Mouse (Mus musculus) small intestine, adult 2 months (tissue): Measurements from ENCODE around the gene Pgm1. TPM values are rescaled to one million over a fixed set of nuclear protein-coding genes. Genes with fewer than 3 reads are reported as not detected.

Source experiments
- H3K27ac ChIP-seq: fragments of 200-500 bp; 2 replicates; pipeline ENCODE4 v1.5.1; 2012; ENCODE audit warnings: low read depth, low read length, control low read depth, inconsistent platforms; ENCODE audit not compliant: insufficient read depth
- H3K27me3 ChIP-seq: fragments of 200-500 bp; 2 replicates; pipeline ENCODE4 v1.6.1; 2012; ENCODE audit warnings: mild to moderate bottlenecking, moderate library complexity, low read length, inconsistent platforms; ENCODE audit not compliant: control insufficient read depth, insufficient read depth
- H3K36me3 ChIP-seq: fragments of 200-500 bp; 2 replicates; pipeline ENCODE4 v1.6.1; 2012; ENCODE audit warnings: mild to moderate bottlenecking, low read length, control low read depth, inconsistent platforms; ENCODE audit not compliant: control insufficient read depth, insufficient read depth
- H3K4me1 ChIP-seq: fragments of 200-500 bp; 2 replicates; pipeline ENCODE4 v1.6.1; 2012; ENCODE audit warnings: low read length, inconsistent platforms, mixed read lengths; ENCODE audit not compliant: control insufficient read depth, insufficient read depth, insufficient read length
- H3K4me3 ChIP-seq: fragments of 200-500 bp; 2 replicates; pipeline ENCODE4 v1.5.1; 2012; ENCODE audit warnings: low read depth, mild to moderate bottlenecking, control low read depth, inconsistent platforms, low read length, moderate library complexity
- CTCF ChIP-seq: fragments of 200-500 bp; IDR thresholded peaks from 2 replicates; pipeline ENCODE4 v1.5.1; 2012; ENCODE audit warnings: low read depth, mild to moderate bottlenecking, control low read depth, inconsistent platforms, low read length, moderate library complexity, mixed read lengths; ENCODE audit not compliant: insufficient replicate concordance, insufficient read length; ENCODE audit errors: extremely low read depth
- POLR2A ChIP-seq: fragments of 200-500 bp; IDR thresholded peaks from 2 replicates; pipeline ENCODE4 v1.6.1; 2012; ENCODE audit warnings: low read depth, mild to moderate bottlenecking, control low read depth, inconsistent platforms, low read length, moderate library complexity
- WGBS: fragments of 180-500 bp; shearing (Covaris S2); methylation state at CpG from one replicate; pipeline ENCODE4 v1.1.7; 2018; 5-methylcytosine and 5-hydroxymethylcytosine counted together
- polyA plus RNA-seq: library from polyadenylated mRNA; depleted of rRNA; stranded (reverse); fragments of >200 nt; gene quantifications from 2 replicates; pipeline ENCODE4 v1.2.3, GENCODE M21; 2012

Pgm1 gene
- polyA plus RNA-seq, 1 experiment: 23.8 TPM

DNA sequence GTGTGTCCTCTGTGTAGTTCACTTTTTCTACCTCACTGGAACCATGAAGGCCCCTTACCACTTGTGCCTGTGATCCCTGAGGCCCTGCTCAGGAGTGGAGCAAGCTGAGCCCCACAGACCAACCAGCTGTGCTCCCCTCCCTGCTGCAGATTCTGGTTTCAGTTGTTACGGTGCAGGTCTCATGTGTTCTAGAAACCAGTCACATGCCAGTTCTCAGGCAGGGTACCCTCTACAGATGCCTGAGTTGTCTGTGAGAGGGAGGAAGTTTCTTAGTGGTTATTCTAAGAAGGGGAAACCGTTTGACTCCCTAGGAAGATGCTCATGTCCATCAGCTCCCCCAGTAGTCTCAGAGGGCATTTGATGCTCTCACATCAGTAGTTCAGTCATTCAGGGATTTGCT lies 15.4 kb downstream of the Pgm1 start:
- no peak overlapping the region for H3K27ac ChIP-seq
- 73% methylated on average over 2 of the region's 2 CpGs for WGBS
- H3K4me3 ChIP-seq: no peak overlapping the region
- H3K36me3 ChIP-seq: no peaks in the 10 kb centered on the region
- H3K4me1 ChIP-seq: peaks cover 5% of the 10 kb centered on the region; the same call in 1 of the 2 replicates
- no peak for TF ChIP-seq CTCF
- H3K27me3 ChIP-seq: no peaks in the 10 kb centered on the region

DNA sequence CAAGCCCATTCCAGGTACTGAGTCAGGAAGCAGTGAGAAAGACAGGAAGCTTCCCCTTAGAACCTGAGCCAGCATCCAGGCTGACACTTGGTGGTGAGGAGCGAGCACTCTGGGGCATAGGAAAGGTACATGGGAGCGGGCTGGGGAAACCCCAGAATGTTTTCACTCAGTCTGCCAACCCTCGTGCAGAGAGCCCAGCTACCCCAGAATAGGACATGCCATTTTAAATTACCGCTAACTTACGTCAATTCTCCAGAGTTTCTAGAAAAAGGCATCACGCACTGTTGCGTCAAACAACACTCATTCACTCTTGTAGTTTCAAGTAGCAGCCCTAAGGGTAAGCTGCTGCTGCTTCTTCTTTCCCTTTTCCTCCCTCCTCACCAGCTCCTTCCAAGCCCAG lies 15.8 kb downstream of the Pgm1 start:
- H3K36me3 ChIP-seq: no peaks in the 10 kb centered on the region
- H3K4me1 ChIP-seq: peaks cover 5% of the 10 kb centered on the region; the same call in 1 of the 2 replicates
- 89% methylated on average over 7 of the region's 7 CpGs for WGBS
- no peak overlapping the region for H3K27ac ChIP-seq
- H3K27me3 ChIP-seq: no peaks in the 10 kb centered on the region
- H3K4me3 ChIP-seq: no peak overlapping the region
- no peak for TF ChIP-seq CTCF
- TF ChIP-seq POLR2A: no peak

DNA sequence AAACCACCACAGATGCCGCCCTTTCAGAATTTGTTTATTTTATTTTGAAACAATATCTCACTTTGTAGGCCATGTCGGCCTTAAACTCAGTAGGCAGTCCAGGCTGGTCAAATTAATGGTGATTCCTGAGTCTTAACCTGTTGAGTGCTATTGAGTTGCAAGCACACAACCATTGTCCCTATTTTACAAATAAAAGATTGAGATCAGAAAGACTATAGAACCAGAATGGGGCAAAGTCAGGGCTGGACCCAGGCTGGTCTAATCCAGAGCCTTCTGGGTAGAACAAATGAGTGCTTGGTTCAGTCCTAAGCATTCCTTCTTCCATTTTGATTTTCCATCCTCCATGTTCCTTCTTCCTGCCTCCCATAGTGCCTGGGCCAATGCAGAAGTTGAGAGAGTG lies 17.3 kb downstream of the Pgm1 start:
- H3K36me3 ChIP-seq: no peaks in the 10 kb centered on the region
- no peak overlapping the region for H3K27ac ChIP-seq
- H3K27me3 ChIP-seq: no peaks in the 10 kb centered on the region
- TF ChIP-seq POLR2A (no peak), CTCF (no peak)
- peaks cover 5% of the 10 kb centered on the region; the same call in 1 of the 2 replicates for H3K4me1 ChIP-seq
- H3K4me3 ChIP-seq: no peak overlapping the region
- WGBS: 91% methylated on average over 2 of the region's 2 CpGs

- no peaks in the 10 kb centered on the region for H3K27me3 ChIP-seq
- H3K4me1 ChIP-seq: no peaks in the 10 kb centered on the region; the same call in 1 of the 2 replicates
- 76% methylated on average over 1 of the region's 1 CpGs for WGBS
- TF ChIP-seq CTCF: no peak
- TF ChIP-seq POLR2A: no peak
- H3K27ac ChIP-seq: no peak overlapping the region
- no peak overlapping the region for H3K4me3 ChIP-seq
- no peaks in the 10 kb centered on the region for H3K36me3 ChIP-seq
Measured at GRCm38 (mm10) chr4:99947192-99947591, 18.0 kb downstream of the Pgm1 start.

- H3K27ac ChIP-seq: no peak overlapping the region
- 97% methylated on average over 1 of the region's 1 CpGs for WGBS
- H3K4me3 ChIP-seq: no peak overlapping the region
- TF ChIP-seq POLR2A: no peak
- no peak for TF ChIP-seq CTCF
- H3K27me3 ChIP-seq: no peaks in the 10 kb centered on the region
- no peaks in the 10 kb centered on the region for H3K36me3 ChIP-seq
- no peaks in the 10 kb centered on the region for H3K4me1 ChIP-seq
Measured at GRCm38 (mm10) chr4:99947896-99948295, 18.7 kb downstream of the Pgm1 start.

GRCm38 (mm10) chr4:99953904-99954303 lies 24.7 kb downstream of the Pgm1 start:
- H3K27ac ChIP-seq: no peak overlapping the region
- TF ChIP-seq POLR2A: no peak
- no peak for TF ChIP-seq CTCF
- no peaks in the 10 kb centered on the region; the same call in 1 of the 2 replicates for H3K4me1 ChIP-seq
- H3K4me3 ChIP-seq: no peak overlapping the region
- no peaks in the 10 kb centered on the region for H3K27me3 ChIP-seq
- no peaks in the 10 kb centered on the region for H3K36me3 ChIP-seq
- 88% methylated on average over 2 of the region's 2 CpGs for WGBS

DNA sequence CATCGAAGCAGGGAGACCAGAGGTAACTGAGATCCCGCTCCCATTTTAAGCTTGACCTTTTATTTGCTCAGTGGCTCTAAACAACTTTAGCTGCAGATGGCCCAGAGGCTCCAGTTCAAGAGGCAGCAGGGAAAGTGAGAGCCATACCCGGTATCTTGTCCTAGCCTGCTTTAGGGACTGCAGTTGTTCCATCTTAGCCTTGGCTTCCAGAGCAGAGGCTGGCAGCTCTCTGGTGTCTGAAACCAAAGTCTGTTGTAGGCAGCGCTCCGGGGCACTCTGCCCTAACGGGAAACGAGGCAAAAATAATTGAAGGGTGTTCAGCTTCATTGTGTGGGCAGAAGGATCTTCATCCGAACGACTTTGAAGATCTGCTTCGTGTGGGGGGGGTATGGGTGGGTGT lies 26.2 kb downstream of the Pgm1 start:
- H3K27me3 ChIP-seq: no peaks in the 10 kb centered on the region
- WGBS: 90% methylated on average over 10 of the region's 10 CpGs
- no peak for TF ChIP-seq POLR2A
- TF ChIP-seq CTCF: no peak
- no peak overlapping the region for H3K4me3 ChIP-seq
- no peaks in the 10 kb centered on the region; the same call in 1 of the 2 replicates for H3K4me1 ChIP-seq
- H3K36me3 ChIP-seq: no peaks in the 10 kb centered on the region
- no peak overlapping the region for H3K27ac ChIP-seq
